Mouse (Mus musculus): ENCODE measurements at regions not wholly inside any gene's neighbourhood (a gene's known extent, or its start where the extent isn't known, plus 50 kb on each side); places are given as distances from the start of the nearest gene placed in this dataset.

DNA sequence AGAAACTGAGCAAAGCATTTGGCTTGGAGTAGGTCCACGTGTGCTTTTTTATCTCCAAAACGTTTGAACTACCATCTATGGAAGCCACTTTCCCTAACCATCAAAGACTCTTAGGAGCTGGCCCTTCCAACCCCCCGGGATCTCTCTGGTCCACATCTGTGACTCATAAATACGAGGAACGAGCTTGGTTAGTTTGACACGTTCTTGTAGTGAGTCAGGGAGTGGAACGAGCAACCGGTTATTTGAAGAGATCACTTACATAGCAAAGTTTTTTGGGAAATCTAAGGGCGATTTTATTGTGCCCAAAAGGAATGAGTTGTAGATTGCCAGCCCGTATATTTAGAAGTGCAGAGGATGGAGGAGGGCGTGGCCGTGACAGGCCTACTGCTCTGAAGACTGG is 155.3 kb downstream of the Gadd45g start:
- in situ Hi-C loops (cut with MboI; ENCODE audit: low pct_unique_long_range_greater_than_20kb in 1 of 2, low sequenced_read_pairs in 2 of 2, unreplicated experiment in 1 of 2) = no loop called here

DNA sequence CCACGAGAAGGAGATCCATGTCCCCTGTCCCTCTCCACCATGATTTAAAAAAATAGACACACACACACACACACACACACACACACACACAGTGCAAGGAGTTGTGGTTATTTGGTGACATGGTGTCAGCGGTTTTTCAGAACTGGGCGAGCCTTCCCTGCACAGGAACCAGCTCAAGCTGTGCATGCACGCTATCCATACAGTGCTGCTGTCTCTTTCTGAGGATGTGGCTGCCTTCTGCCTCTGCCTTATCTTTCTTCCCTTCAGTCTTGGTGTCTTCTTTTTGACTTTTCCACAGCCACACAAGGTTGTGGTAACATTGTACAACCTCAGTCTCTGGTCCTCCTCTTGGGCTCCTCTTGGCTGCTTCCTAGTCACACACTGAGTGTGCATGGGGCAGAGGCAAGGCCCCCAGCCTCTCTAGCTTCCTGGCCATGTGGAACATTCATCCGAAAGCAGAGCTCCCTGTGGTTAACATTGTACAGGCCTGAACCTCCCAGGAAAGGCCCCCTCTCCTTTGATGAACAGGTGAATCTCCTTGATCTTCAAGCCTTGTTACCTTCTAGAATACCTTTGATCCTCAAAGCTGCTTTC is 157.6 kb downstream of the Gadd45g start:
- in situ Hi-C loops (cut with MboI; ENCODE audit: low pct_unique_long_range_greater_than_20kb in 1 of 2, low sequenced_read_pairs in 2 of 2, unreplicated experiment in 1 of 2) = no loop called here

DNA sequence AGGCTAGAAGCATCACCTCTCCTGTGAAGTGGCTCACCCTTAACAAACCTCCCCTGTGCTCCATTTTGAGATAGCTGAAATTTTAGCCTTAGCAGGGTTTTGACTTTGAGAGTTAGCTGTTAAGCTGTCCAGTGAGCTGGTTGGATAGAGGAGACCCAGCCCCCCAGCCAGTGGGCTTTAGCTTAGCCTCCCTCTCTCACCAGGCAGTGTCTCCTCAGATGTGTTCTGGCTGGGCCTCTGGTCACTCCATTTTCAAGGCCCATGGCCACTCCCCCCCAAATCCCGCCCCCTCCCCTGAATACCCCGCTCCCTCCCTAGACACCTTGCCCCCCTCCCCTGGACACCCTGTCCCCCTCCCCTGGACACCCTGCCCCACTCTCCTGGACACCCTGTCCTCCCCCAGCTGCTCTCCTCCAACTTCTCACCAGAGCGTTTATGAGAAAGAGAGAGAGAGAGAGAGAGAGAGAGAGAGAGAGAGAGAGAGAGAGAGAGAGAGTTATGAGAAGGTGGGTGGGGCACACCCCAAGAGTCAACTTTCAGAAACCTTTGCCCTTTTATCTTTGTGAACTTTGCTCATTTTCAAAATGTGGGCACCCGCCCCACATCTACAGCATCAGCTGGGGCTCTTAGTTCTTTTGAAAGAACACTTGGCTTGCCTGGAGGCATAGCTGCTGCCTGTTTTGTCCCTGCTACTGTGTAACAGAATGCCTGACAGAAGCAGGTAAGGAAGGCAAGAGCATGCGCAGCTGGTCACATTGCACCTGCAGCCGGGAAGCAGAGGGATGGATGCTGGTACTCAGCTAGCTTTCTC is 161.3 kb downstream of the Gadd45g start:
- in situ Hi-C loops (cut with MboI; ENCODE audit: low pct_unique_long_range_greater_than_20kb in 1 of 2, low sequenced_read_pairs in 2 of 2, unreplicated experiment in 1 of 2) = no loop called here

DNA sequence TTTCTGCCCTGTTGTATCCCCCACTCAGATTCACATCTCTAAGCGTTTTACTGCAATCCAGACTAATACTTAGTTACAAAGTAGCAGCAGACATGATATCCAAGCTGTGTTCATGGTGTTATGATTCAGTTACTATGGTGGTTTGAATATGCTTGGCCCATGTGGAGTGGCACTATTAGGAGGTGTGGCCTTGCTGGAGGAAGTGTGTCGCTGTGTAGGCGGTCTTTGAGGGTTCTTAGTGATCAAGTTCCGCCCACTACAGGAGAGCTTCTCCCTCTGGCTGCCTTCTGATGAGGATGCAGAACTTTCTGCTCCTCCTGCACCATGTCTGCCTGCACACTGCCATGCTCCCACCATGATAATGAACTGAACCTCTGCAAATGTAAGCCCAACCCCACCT is 162.8 kb downstream of the Gadd45g start:
- in situ Hi-C loops (cut with MboI; ENCODE audit: low pct_unique_long_range_greater_than_20kb in 1 of 2, low sequenced_read_pairs in 2 of 2, unreplicated experiment in 1 of 2) = no loop called here

DNA sequence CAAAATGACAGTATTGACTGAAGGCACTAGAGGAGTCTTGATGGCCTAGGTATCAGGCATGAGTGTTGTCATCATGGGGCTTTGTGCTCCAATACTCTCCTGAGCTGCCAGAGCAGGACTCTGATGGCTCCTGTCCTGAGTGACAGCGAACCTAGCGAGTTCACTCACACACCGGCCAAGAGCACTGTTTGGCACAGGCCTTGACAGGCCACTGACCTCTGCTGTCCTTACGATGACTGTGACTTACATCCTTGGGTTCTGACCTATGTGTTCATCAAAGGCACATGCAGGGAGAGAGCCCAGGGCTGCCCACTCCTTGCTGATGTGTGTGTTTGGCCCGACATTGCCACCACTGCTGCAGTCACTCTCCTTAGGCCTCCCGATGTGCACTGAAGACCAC is 163.3 kb downstream of the Gadd45g start:
- in situ Hi-C loops (cut with MboI; ENCODE audit: low pct_unique_long_range_greater_than_20kb in 1 of 2, low sequenced_read_pairs in 2 of 2, unreplicated experiment in 1 of 2) = no loop called here

DNA sequence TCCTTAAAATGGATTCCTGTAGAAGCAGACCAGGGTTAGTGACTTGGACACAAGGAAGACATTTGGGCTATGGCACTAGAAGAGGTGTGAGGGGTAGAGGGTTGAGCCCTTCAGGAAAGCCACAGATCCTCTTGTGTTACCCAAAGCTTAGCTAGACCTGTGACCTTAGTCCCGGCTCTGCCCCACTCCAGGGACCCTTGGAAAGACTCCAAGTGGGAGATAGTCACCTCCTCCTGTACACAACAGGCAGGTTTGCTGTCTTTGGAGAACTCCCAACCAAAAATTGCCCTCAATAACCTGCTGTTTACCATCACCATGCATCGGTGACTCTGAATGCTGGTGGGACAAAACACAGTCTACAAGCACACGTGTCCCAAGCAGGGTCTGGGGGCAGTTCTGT is 164.5 kb downstream of the Gadd45g start:
- in situ Hi-C loops (cut with MboI; ENCODE audit: low pct_unique_long_range_greater_than_20kb in 1 of 2, low sequenced_read_pairs in 2 of 2, unreplicated experiment in 1 of 2) = no loop called here

DNA sequence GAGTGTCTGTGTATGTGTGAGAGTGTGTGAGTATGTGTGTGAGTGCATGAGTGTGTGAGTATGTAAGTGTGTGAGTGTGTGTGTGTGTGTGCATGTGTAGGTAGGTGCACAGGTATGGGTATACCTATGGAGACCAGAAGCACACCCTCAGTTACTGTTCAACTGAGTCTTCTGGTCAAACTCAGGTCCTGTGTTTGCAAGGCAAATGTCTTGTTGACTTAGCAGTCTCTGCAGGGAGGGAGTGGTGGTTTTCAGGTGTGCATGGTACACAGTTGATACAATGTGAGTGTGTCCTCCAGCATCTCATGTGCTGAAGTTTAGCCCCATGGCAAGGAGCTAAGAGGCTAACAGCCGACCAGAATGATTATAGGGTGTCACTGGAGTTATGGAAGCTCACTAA is 166.7 kb downstream of the Gadd45g start:
- in situ Hi-C loops (cut with MboI; ENCODE audit: low pct_unique_long_range_greater_than_20kb in 1 of 2, low sequenced_read_pairs in 2 of 2, unreplicated experiment in 1 of 2) = no loop called here

DNA sequence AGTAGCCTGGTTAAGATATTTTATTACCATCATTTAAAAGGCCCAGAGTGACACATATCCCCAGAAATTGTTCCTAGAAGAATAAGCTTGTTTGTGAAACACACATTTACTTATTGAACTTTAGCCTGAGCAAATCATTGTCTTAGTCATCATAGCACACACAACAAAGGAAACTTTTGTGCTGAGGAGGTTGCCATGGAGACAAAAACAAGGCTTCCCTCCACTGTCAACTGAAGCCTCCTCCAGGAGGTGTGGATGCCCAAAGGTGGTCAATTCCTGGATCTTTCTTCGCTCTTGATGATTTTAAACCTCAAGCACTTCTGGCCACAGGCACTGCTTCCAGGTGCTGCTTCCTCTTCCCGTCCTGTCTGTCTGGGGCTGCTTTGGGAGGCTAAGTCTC is 167.3 kb downstream of the Gadd45g start:
- in situ Hi-C loops (cut with MboI; ENCODE audit: low pct_unique_long_range_greater_than_20kb in 1 of 2, low sequenced_read_pairs in 2 of 2, unreplicated experiment in 1 of 2) = no loop called here

DNA sequence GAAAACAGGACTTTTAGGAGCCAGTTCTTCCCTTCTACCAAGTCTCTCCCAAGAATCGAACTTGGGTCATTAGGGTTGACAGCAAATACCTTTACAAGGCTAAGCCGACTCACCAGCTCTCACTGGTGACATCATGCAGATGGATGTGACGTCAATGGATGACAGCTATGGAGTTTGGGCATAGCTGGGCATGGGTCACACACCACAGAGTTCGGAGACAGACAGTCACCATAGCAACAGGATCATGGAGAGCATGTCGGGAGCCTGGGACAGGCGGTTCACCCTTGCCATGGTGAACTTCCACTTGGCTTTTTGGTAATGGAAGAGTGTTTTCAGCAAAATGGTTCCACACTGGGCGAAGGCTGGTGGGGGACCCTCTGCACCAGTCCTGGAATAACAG is 168.1 kb downstream of the Gadd45g start:
- in situ Hi-C loops (cut with MboI; ENCODE audit: low pct_unique_long_range_greater_than_20kb in 1 of 2, low sequenced_read_pairs in 2 of 2, unreplicated experiment in 1 of 2) = no loop called here

DNA sequence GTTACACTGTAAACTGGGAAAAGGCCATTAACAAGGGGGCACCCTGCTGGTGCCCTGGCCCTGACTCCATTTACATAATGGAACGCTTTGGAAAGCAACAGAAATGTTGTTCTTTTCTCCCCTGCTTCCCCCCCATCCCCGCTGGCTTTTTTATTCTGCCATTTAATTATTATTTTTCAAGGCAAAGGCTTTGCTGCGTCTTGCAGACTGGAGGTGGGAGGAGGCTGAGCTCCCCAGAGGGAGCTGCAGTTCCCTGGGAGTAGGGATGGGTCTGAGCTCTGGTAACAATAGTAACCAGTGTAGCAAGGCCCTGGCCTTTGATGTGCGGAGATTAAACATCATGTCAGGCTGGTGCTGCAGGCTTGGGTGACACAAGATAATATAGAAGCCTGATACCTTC is 168.6 kb downstream of the Gadd45g start:
- in situ Hi-C loops (cut with MboI; ENCODE audit: low pct_unique_long_range_greater_than_20kb in 1 of 2, low sequenced_read_pairs in 2 of 2, unreplicated experiment in 1 of 2) = no loop called here

DNA sequence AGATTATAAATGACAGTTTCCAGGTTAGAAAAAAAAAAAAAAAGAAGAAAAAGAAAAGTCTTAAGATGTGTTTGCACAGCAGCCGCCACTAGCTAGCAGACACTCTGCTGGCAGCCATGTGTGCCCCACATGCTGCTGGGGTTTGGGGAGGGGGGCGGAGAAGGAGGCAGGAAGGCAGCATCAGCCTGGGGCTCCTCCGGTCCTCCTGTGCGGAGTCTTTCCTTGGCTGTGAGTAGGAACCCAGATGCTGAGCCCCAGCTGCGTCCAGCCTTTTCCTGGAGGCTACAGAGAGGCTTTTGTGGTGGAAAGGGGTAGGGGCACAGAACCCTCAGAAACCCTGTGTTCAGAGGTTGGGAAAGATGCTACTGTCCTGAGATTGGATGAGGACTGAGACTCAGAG is 169.0 kb downstream of the Gadd45g start:
- in situ Hi-C loops (cut with MboI; ENCODE audit: low pct_unique_long_range_greater_than_20kb in 1 of 2, low sequenced_read_pairs in 2 of 2, unreplicated experiment in 1 of 2) = no loop called here

DNA sequence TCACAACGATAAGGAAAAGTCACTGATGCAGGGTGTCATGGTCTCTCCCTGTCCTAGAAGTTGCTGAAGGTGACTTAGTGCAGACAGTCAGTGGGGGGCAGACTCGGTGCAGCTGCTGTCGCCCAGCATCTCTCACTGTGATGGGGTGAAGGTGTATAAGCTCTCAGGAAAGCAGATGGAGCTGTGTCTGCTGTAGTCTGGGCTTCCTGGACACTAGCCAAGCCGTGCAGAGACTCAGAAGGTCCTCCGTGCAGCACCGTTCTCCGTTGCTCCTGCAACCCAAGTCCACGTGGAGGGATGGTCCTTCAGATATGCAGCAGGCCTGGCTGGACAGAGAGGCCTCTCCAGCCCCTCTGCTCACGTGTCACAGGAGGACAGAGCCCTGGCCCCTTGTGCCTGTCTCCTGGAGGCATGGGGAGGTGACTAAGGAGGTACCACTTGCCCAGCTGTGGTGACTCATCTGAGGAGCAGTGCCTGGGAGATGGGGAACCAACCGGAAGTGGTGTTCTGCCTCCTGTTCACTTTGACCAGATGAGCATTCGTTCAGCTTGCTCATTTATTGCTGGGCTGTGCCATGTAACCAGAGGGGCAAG is 171.2 kb downstream of the Gadd45g start:
- in situ Hi-C loops (cut with MboI; ENCODE audit: low pct_unique_long_range_greater_than_20kb in 1 of 2, low sequenced_read_pairs in 2 of 2, unreplicated experiment in 1 of 2) = no loop called here

DNA sequence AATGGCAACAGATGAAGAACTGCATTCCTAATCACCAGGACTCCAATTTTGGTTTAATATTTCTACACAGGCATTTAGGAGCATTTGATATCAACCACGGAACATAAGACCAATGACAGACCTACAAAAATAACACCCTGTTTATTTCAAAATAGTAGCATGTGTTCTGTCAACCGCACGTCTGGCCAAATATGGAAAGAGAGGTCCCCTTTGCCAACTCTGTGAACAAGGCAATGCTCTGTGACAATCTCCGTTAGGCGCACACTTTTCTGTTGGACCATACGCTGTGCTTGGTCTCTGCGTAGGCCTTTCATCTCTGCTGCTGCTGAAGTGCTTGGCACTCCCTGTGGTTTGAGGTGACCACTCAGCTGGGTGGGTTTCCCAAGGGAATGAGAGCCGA is 173.2 kb downstream of the Gadd45g start:
- in situ Hi-C loops (cut with MboI; ENCODE audit: low pct_unique_long_range_greater_than_20kb in 1 of 2, low sequenced_read_pairs in 2 of 2, unreplicated experiment in 1 of 2) = no loop called here

DNA sequence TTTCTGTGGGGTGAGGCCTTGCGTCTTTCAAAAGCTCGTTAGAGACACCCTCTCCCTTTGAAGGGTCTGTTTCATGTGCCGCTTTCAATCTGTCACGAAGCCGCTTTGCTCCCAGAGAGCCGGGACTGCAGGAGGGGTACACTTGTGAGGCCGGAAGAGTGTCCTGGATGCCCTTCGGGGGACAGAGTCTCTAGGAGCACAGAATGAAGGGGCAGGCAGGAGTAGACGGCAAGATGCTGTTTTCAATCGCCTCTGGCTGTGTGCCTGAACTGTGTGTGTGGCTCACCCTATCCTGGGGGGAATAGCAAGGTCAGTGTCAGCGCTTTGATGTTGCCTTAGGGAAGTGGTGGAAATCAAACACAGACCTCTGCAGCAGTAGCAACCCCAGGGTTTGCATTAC is 174.7 kb downstream of the Gadd45g start:
- in situ Hi-C loops (cut with MboI; ENCODE audit: low pct_unique_long_range_greater_than_20kb in 1 of 2, low sequenced_read_pairs in 2 of 2, unreplicated experiment in 1 of 2) = no loop called here

DNA sequence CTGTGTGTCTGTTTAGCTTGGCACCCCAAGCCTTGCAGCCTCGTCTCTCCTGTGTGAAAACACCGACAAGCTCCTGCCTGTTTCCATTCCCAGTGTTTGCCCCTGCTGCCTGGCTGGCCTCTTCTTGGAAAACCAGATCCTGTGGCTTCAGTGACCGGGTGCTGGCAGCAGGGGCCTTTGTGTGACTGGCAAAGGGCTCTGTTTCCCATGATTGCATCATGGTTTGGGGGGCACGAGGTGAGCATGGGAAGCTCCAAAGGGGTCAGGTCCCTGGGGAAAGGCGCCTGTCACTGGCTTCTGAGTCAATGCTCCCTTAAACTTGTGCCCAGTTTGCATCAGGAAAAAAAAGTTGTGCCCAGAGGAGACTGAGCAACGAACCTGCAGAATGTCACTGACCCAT is 175.3 kb downstream of the Gadd45g start:
- in situ Hi-C loops (cut with MboI; ENCODE audit: low pct_unique_long_range_greater_than_20kb in 1 of 2, low sequenced_read_pairs in 2 of 2, unreplicated experiment in 1 of 2) = no loop called here

DNA sequence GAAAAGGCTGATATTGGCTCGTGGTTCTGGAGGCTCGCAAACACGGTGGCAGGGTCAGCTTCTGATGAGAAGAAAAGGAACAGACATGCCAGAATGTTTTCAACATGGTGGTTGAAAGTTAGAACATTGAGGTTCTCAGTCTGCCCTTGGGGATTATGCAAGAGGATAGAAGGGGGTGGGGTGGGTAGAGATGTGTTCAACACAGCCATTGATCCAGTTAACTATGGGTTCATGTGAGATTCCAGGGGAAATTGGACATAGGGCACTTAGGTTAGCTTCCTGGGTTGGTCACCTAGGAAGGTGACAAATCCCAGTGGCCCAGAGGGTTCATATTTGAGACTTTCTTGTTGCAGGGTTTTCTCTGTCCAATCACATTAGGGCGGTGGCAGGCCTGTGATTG is 176.1 kb downstream of the Gadd45g start:
- in situ Hi-C loops (cut with MboI; ENCODE audit: low pct_unique_long_range_greater_than_20kb in 1 of 2, low sequenced_read_pairs in 2 of 2, unreplicated experiment in 1 of 2) = no loop called here

DNA sequence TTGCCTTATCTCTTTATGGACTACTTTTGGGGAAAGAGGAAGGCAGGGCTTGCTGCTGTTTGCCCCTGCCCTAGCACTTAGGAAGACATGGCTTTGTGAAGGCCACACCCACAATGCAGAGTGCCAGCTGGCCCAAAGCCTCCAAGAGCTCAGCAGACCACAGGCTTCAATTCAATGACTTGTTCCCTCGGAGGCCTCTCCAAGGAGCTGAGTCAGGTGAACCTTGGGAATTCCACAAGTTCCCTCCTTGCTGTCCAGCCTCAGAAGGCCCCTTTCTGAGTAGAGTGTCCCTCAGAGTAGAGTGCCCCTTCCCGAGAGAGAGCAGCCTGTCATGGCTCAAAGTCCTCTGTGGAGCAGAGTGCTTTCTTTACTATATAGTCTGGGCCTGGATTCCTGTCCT is 177.9 kb downstream of the Gadd45g start:
- in situ Hi-C loops (cut with MboI; ENCODE audit: low pct_unique_long_range_greater_than_20kb in 1 of 2, low sequenced_read_pairs in 2 of 2, unreplicated experiment in 1 of 2) = no loop called here

DNA sequence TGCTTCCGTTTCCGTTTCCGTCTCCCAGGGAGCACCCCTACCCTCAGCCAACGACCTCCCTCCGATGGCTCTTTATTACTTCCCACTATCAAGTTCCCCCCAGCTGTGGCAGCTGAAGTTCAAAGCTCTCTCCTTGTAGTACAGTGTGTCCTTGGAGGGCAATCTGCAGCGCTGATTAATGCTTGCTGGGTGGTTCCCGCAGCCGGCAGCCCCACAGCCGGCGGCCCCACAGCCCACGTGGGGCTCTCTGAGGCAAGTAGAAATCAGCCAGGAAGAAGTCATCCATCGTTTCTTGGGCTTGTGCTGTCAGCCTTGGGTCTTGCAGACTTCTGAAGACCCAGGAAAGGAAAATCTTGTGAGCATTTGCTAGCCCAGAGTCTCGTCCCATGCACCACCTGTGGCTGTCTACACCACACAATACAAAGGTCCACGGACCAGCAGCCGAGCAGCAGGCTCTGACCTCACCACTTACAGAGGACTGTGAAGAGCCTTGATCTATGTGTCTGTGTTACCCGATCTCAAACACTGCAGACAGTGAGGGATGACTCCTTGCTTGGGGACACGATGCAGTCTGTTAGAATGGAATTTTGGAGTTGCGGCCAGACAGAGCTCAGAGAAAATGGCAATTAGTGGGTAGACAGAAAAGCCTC is 178.5 kb downstream of the Gadd45g start:
- in situ Hi-C loops (cut with MboI; ENCODE audit: low pct_unique_long_range_greater_than_20kb in 1 of 2, low sequenced_read_pairs in 2 of 2, unreplicated experiment in 1 of 2) = no loop called here

DNA sequence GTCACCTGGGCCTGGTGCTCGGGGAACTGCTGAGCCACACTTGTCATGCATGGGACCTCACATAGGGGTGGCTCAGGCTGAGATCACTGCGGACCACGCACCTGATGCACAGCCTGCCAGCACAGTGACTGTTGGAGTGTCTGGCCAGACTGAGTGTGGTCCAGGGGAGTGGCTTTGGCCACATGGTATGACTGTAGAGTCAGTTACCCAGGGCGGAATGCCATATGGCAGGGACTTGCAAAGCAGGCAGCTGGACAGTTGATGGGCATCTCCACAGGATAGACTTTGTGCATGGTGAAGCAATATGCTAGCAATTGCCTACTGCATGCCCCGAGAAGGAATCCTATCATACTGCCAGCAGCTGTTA is 179.0 kb downstream of the Gadd45g start:
- in situ Hi-C loops (cut with MboI; ENCODE audit: low pct_unique_long_range_greater_than_20kb in 1 of 2, low sequenced_read_pairs in 2 of 2, unreplicated experiment in 1 of 2) = no loop called here

DNA sequence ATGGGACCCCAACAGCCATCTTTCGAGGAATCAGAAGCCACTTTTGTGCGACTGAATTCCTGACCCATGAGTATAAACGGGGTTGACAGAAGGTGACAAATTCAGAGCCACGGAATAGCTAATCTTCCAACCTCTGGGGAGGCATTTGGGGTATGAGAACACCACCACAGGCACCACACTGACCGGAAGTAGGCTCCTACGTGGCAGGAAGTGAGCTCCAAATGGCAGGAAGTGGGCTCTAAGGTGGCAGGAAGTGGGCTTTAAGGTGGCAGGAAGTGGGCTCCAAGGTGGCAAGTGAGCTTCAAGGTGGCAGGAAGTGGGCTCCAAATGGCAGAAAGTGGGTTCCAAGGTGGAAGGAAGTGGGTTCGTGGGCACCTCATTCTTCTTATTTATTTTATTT is 179.8 kb downstream of the Gadd45g start:
- in situ Hi-C loops (cut with MboI; ENCODE audit: low pct_unique_long_range_greater_than_20kb in 1 of 2, low sequenced_read_pairs in 2 of 2, unreplicated experiment in 1 of 2) = no loop called here
